Mouse (Mus musculus) Muller cell, postnatal 12 days (primary cell): ENCODE measurements around the gene Tpbgl.

Experiments used
- DNase-seq: peaks from one replicate; pipeline ENCODE4 v3.0.0-alpha.2; 2015; ENCODE audit errors: inconsistent ontology term

Tpbgl gene

GRCm38 (mm10) chr7:99580247-99580646 is 46.7 kb downstream of the Tpbgl start:
- no peak for DNase-seq

GRCm38 (mm10) chr7:99579491-99580190 is 47.3 kb downstream of the Tpbgl start:
- DNase-seq, result peak; percentile 74

- DNase-seq, result no peak
These were observed 48.7 kb downstream of the Tpbgl start for GRCm38 (mm10) chr7:99578246-99578645.
